Mouse (Mus musculus) retina, postnatal 1 day (tissue): ENCODE results near the gene Terf2ip.
A peak's percentile ranks its signal among the peaks of the same experiment; 100 is the strongest.

ENCODE experiments used
- DNase-seq: peaks from one replicate; pipeline ENCODE4 v3.0.0-alpha.2; 2012

Terf2ip gene

DNA sequence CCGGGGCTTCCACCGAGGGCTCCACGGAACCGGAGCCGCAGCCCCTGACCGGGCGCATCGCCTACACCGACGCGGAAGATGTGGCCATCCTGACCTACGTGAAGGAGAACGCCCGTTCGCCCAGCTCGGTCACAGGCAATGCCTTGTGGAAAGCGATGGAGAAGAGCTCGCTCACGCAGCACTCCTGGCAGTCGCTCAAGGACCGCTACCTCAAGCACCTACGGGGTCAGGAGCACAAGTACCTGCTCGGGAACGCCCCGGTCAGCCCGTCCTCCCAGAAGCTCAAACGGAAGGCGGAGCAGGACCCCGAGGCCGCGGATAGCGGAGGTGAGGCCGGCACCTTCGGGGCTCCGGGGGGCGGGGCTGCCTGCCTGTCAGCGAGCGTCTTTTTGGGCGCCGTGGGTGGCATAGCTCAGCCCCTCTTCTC lies 631 bp downstream of the Terf2ip start:
- peak; percentile 47 for DNase-seq

DNA sequence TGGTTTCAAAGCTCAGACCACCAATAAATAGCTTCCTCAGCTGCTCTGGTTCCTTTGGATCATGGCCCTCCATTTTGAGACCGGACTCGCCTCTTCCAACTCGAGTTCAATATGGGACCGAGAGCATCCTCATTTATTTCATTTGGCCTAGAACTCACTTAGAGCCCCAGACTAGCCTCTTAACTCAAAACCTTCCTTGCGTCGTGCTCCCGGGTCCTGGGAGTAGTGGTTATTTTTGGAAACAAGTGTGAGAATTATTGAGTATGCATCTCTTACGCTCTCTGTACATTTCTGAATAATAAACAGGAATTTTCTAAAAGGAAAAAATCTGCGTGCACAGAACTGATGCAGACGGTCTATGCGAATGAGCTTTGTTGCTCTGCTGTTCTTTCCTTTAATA lies 3.7 kb downstream of the Terf2ip start, which contains the start of gene Gm6793:
Gene Gm6793, minus strand, starts transcription at position 101 of the 400 bp plus-strand sequence.
- no peak for DNase-seq

DNA sequence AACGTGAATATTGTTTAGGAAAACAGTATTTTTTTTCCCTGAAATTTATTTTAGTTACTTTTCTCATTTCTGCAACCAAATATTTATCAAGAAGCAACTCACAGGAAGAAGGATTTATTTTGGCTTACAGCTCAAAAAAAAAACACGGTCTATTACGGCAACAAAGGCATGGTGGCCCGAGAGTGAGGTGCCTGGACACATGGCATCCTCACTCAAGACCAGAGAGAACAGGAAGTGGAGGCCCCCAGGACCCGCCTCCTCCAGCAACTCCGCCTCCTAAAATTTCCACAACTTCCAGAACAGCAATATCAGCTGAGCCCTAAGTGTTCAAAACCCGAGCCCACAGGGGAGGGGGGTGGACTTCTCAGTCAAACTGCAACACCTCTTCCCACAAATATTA lies 18.3 kb downstream of the Terf2ip start:
- no peak for DNase-seq

DNA sequence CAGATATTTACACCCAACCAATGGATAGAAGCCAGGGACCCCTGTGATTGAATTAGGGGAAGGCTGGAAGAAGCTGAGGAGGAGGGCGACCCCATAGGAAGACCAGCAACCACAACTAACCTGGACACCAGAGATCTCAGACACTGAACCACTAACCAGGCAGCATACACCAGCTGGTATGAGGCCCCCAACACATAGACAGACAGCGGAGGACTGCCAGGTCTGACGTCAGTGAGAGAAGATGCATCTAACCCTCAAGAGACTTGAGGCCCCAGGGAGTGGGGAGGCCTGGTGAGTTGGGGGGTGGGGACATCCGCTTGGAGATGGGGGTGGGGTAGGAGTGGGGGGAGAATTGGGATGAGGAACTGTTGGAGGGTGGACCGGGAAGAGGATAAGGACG lies 19.5 kb downstream of the Terf2ip start:
- no peak for DNase-seq

DNA sequence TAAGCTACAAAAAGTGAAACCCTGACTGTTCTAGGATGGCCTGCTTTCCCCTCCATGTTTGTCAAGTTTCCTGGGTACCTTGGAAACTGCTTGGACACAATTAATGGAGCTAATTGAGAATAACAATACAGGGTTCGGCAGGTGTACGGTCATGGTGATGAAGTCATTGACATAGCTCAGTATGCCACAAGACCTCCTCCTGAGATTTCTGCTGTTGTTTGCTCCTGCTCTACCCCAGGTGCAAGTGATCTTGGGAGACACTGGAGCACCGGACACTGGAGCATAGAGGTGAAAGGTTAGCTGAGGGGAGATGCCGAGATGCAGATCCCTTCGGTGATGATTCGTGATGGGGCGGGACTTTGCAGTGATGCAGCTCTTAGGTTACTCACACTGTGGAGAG lies 21.9 kb downstream of the Terf2ip start:
- DNase-seq: no peak

DNA sequence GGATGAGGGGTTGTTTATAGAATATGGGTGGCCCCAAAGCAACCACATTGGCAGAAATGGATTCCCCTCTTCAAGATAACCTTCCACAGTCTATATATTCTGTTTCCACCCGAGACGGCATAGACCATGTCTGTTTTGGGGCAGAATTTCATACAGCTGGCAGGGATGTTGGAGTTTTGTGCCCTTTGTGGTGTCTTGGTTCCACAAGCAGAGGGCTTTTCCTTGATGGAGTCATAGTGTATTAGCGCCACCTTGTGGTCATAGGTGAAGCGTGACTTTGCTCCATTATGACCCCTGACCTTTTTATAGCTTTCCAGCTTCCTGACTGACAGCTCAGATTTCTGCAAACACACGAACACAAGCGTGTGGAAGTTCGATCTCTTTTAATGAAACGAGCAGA lies 23.4 kb downstream of the Terf2ip start:
- peak; percentile 83 for DNase-seq

DNA sequence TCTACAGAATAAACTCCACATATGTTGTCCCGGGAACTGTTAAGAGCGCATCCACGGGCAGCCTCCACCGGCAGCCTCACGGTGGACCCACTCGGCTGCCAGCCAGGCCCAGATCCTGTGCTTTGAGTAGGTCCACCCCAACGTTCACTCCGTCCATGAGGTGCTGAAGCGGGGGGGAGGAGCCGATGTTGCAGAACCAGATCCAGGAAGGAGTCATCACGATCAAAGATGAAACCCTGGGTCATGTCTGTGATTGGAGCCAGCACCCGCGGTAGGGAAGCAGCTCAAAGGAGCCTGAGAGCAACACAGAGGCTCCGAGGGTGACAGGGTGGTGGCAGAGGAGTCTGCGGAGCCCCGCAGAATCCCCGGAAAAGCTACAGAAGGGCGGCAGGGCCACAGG lies 26.3 kb downstream of the Terf2ip start:
- no peak for DNase-seq

DNA sequence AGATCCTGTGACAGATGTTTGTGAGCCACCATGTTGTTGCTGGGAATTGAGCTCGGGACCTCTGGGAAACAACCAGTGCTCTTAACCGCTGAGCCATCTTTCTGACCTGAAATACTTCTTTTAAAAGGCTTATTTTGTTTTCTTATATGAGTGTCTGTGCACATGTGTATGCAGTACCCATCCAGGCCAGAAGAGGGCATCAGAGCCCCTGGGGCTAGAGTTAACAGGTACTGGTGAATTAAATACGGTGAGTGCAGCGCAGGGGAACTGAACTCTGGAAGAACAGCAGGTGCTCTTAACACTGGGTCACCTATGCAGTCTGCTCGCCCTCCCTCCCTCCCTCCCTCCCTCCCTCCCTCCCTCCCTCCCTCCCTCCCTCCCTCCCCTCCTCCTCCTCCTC lies 34.0 kb downstream of the Terf2ip start:
- DNase-seq: no peak

DNA sequence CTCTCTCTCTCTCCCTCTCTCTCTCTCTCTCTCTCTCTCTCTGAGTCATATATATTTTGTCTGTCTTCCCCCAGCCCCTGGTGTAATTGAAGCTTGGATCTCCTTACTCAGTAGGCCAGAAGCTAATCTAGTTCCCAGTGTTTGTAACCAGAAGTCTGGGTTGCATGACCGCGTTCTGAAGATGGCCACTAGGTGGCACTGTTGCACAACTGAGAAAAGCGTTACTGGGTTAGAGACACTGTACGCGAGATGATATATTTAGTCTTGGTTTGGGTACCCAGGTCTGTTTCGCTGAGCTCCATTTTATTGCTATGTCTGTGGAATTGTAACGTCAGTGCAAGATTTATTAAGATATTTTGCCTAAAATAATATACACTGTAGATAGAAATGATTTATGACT lies 34.7 kb downstream of the Terf2ip start:
- peak; percentile 91 for DNase-seq

DNA sequence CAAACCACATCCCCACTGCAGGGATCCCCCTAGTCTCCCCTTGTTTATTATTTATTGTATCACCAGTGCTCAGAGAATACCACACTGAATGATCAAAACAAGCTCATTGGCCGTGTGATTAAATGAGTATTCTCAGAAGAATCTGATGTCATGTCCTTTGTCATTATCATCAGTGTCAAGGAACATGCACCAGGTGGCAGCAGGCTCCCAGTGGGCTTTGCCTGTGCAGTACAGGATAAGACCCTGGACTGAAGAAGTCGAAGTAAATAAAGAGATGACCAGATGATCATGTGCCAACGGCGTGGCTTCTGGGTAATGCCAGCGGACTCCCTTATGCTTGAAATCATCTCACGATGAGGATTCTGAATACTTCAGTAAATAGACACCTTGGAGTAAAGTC lies 37.1 kb downstream of the Terf2ip start:
- peak; percentile 29 for DNase-seq

DNA sequence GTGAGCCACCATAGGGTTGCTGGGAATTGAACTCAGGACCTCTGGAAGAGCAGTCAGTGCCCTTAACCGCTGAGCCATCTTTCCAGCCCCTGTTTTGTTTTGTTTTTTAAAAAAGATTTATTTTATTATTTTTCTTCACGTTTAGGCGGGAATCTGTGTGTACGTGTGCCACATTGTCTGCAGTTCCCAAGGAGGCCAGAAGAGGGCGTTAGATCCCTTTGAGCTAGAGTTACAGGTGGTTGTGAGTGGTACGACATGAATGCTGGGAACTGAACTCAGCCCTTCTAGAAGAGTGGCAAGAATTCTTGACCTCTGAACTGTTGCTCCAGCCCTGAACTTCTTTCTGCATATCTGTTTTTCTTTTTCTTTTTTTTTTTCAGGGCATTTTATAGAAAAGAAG lies 38.8 kb downstream of the Terf2ip start:
- DNase-seq: no peak

DNA sequence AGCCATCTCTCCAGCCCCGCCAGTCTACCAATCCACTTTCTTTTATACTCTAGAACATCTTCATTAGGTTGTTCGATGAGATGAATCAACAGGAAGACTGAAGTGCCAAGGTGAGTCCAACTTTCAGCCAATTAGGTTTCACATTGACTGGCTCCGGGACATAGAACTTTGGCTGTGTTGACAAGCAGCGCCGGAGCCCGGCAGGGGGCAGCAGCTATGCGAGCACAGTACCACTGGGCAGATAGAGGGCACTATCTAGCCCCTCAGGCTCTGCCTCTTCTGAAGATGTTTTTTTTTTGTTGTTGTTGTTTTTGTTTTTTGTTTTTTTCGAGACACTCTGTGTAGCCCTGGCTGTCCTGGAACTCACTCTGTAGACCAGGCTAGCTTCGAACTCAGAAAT lies 40.3 kb downstream of the Terf2ip start:
- no peak for DNase-seq

DNA sequence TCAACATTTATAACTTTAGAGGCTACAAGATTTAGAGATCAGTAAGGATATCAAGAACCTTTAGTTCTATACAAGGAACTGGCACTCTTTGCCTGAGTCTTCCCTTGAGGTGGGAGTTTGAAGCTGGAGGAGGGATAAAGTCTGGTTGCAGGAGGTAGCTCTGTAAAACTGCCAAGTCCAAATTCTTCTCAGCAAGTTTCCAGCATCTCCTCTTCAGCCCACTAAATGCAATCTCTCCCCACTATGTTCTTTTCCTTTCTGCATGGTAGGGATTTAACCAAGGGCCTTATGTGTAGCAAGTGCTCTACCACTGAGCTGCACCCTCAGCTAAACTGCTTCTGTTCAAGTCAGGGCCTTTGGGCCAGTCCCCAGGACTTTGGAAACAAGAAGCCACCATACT lies 43.3 kb downstream of the Terf2ip start:
- no peak for DNase-seq

DNA sequence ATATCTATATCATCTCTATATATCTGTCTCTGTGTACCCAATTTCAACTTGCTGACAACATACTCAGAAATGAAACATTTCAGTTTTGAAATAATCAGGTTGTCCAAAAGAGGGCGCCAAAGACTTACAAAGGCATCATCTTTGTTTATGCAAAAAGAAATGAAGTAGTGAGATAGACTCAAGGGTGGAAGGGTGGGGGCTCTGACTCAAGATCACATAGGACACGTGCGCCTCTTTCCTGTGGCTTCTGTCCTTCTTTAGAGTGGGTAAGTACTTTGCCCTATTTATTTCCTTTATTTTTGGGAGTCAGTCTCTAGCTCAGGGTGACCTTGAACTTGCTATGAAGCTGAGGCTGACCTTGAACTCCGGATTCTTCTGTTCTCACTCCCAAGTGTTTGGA lies 50.2 kb downstream of the Terf2ip start:
- peak; percentile 75 for DNase-seq
